Mouse (Mus musculus): ENCODE measurements around the gene Cbfa2t2.

The Cbfa2t2 gene

DNA sequence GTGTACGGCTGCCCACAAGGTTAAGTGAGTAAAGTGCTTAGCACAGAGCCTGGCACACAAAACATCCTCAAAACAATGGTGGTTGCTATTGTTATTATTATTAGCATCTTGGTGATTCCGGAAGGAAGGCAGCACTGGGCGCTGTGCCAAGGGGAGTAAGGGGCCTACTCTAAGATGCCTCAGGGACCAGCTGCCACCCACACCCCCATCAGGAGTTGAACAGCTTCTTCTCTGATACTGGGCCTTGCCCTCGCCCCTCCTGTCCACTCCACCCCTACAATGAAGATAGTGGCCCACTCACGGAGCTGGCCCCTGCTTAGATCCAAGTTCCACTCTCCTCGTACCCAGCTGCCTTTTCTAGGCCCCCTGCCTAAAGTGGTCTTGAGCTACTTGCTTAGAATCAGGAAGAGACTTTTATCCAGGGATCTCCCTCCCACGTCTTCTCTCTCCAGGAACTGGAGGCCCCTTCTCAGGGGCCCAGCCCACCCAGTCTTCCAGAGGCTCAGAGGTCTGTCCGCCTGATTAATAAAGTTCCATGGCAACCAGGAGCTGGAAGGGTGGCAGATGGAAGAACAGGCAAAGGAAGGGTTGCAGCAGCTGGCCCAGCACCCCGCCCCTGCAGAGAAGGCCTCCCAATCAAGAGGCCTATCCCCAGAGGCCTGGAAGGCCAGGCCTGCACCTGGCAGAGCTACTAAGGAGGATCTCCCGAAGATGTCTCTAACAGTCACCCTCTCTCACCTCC lies 132.2 kb downstream of the Cbfa2t2 start:
- DNase-seq (ENCODE audit: low spot score in 2 of 2), result no peak

DNA sequence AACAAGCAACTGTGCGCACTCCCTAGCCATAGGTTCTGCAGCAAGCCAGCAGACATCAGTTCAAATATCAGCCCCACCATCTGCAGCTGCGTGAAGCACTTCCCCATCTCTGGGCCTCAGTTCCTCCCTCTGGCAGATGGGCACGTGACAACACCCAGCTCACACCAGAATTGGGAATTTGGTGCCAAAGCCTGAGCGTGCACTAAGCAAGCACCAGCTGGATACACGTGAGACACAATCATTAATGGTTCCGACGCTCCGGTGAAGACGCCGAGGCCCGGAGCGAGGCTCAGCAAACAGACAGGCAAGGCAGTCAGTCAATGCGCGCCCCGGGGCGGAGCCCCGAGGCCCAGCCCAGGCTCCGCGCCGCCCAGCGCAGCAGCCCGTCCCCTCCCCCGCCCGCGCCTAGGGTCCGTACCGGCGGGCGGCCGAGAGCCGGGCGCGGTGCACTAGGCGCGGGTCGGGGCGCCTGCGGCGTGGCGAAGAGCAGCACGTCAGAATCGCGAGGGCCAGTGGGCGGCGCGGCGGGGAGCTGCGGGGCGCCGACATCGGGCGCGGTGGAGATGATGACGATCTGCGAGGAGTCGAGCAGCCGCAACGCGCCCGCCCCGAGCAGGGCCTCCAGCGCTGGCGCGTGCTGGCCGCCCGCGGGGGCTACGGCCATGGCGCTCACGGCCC lies 132.9 kb downstream of the Cbfa2t2 start:
- peak in 1 of 2 experiments; percentile 39 for DNase-seq (ENCODE audit: low spot score in 2 of 2)

GRCm38 (mm10) chr2:154569836-154570286 lies 133.6 kb downstream of the Cbfa2t2 start, which contains the start of gene E2f1:
E2f1 (minus strand) TSS chr2:154569892.
- DNase-seq (ENCODE audit: low spot score in 2 of 2), result peak; percentile 90 to 91

- DNase-seq (ENCODE audit: low spot score in 2 of 2), result no peak
These were observed 134.4 kb downstream of the Cbfa2t2 start for GRCm38 (mm10) chr2:154570666-154571065.

DNA sequence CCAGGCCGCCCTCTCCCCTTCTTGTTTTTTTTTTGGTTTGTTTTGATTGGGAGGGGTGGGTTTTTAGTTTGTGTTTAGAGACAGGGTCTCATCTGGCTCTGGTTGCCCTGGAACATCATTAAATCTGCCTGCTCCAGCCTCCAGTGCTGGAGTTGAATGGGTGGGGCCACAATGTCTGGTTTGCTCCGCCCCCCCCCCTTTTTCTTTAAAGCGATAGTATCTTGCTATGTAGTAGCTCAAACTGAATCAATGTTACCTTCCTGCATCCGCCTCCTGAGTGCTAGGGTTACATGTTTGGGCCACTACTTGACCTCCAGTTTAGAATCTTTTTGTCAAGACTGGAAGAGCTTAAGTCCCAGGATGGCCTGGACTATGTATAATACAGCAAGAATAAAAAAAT lies 135.0 kb downstream of the Cbfa2t2 start:
- no peak for DNase-seq (ENCODE audit: low spot score in 2 of 2)

GRCm38 (mm10) chr2:154571976-154572375 lies 135.7 kb downstream of the Cbfa2t2 start:
- no peak for DNase-seq (ENCODE audit: low spot score in 2 of 2)

GRCm38 (mm10) chr2:154572996-154573395 lies 136.7 kb downstream of the Cbfa2t2 start:
- DNase-seq (ENCODE audit: low spot score in 2 of 2), result no peak

GRCm38 (mm10) chr2:154574271-154574670 lies 138.0 kb downstream of the Cbfa2t2 start:
- no peak for DNase-seq (ENCODE audit: low spot score in 2 of 2)

- no peak for DNase-seq (ENCODE audit: low spot score in 2 of 2)
These were observed 140.8 kb downstream of the Cbfa2t2 start for GRCm38 (mm10) chr2:154576876-154577743.

- DNase-seq (ENCODE audit: low spot score in 2 of 2), result no peak
These were observed 141.4 kb downstream of the Cbfa2t2 start for GRCm38 (mm10) chr2:154577744-154578067.

DNA sequence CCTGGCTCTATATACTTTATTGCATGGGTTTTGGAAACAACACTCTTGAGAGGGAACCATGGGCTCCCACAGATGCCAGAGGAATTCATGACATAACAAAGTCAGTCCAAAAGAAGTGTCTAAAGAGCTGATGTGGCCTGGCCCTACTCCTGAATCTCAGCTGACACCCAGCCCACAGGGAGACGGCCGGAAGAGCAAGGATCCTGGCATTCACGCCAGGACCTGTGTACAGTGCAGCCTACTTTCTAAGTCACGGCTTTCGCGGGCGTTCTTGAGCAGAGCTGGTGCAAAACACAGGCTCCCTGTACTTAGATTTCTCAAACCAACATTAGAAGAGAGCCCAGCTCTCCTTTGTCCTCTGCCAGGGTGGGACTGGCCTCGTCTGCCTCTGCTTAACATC lies 144.3 kb downstream of the Cbfa2t2 start:
- DNase-seq (ENCODE audit: low spot score in 2 of 2), result peak; percentile 51 to 61

GRCm38 (mm10) chr2:154581421-154581820 lies 145.1 kb downstream of the Cbfa2t2 start:
- no peak for DNase-seq (ENCODE audit: low spot score in 2 of 2)

DNA sequence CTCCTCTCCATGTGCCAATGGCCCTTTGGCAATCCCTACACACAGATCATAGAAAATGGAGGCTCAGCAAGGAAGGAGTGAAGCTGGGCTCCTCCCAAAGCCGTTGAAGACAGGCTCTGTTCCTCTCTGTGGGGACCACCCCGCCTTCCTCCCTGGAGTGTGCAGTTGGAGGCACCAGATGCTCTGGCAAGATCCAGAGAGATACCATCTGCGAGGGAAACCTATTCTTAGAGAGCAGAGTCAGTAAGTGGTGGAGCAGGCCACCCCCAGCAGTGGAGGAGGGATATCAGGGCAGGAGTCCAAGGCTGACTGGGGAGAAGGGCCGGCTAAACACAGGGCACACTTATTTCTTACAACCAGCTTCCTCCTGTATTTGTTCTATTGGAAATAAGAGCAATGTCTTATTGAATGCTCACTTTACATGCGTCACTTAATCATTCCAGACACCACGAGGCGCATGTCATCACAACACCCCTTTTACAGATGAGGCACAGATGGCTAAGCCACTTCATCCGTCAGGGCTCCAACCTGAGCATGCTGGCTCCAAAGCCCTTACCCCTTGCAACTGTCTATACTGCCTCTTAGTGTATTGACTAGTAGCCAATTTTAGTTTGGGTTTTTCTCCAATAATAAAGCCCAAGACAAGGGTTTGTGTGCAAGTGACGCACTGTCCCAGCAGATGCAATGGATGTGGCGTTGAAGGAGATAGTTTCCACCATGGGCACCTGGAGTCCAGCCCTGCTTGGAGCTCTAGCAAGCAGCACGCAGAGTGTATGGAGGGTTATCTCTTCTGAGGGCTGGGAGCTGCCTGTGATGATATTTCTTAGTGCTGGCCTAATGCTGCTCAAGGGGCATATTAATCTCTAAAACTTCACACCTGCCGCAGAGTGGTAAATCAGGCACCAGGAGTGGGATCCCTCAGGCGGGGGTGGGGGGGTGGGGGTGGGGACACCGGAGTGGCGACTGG lies 147.9 kb downstream of the Cbfa2t2 start:
- DNase-seq (ENCODE audit: low spot score in 2 of 2), result no peak

GRCm38 (mm10) chr2:154584931-154585601 lies 148.8 kb downstream of the Cbfa2t2 start:
- DNase-seq (ENCODE audit: low spot score in 2 of 2), result no peak

GRCm38 (mm10) chr2:154586405-154586804 lies 150.1 kb downstream of the Cbfa2t2 start:
- DNase-seq (ENCODE audit: low spot score in 2 of 2), result no peak

All from heart, adult 9 months (tissue).